Mouse (Mus musculus) lung, postnatal 4 days (tissue): ENCODE results near the gene Vps52.

ENCODE experiments used
- DNase-seq, 2 experiments: peaks; one replicate each; pipeline ENCODE4 v3.0.0; 2021

The Vps52 gene

GRCm38 (mm10) chr17:34010156-34010555 is 54.5 kb downstream of the Vps52 start:
- no peak for DNase-seq

- DNase-seq, result no peak
Observed at GRCm38 (mm10) chr17:34013436-34013835, 57.8 kb downstream of the Vps52 start.
